Mouse (Mus musculus) ES-E14 (cell line): ENCODE measurements at regions not wholly inside any gene's neighbourhood (a gene's known extent, or its start where the extent isn't known, plus 50 kb on each side); places are given as distances from the start of the nearest gene placed in this dataset.

Experiments
- DNase-seq: peaks from one replicate; pipeline ENCODE4 v3.0.0-alpha.2; 2013; ENCODE audit warnings: low read depth, low spot score
- H3K27ac ChIP-seq: 2 replicates; pipeline ENCODE4 v1.5.1; 2012; ENCODE audit warnings: low read depth, mild to moderate bottlenecking, low read length, moderate library complexity, mixed read lengths; ENCODE audit not compliant: poor library complexity, insufficient read depth, severe bottlenecking
- H3K36me3 ChIP-seq: 2 replicates; pipeline ENCODE4 v1.6.1; 2012; ENCODE audit warnings: mild to moderate bottlenecking, low read length, moderate library complexity, mixed read lengths; ENCODE audit not compliant: control insufficient read depth, poor library complexity, insufficient read depth, severe bottlenecking
- H3K4me1 ChIP-seq, 2 experiments: fragments of 150-350 bp in 1 of 2; sonication (generic) in 1 of 2; 2 replicates each; pipeline ENCODE4 v1.6.1; 2012; ENCODE audit warnings: low read length in 2 of 2, mild to moderate bottlenecking in 1 of 2, mixed read lengths in 1 of 2; ENCODE audit not compliant: control insufficient read depth in 2 of 2, insufficient read depth in 2 of 2, poor library complexity in 1 of 2
- H3K4me3 ChIP-seq, 2 experiments: fragments of 150-350 bp in 1 of 2; sonication (generic) in 1 of 2; 2 replicates each; pipeline ENCODE4 v1.5.1; 2012; ENCODE audit warnings: low read length in 2 of 2, low read depth in 1 of 2, mild to moderate bottlenecking in 1 of 2, mixed read lengths in 1 of 2; ENCODE audit not compliant: insufficient read depth in 1 of 2, poor library complexity in 1 of 2, severe bottlenecking in 1 of 2
- H3K9ac ChIP-seq: 2 replicates; pipeline ENCODE4 v1.6.1; 2012; ENCODE audit warnings: low read depth, mild to moderate bottlenecking, low read length, mixed read lengths; ENCODE audit not compliant: poor library complexity, insufficient read depth, severe bottlenecking
- H3K9me3 ChIP-seq: fragments of 150-350 bp; sonication (generic); 2 replicates; pipeline ENCODE4 v1.6.1; 2012; ENCODE audit warnings: low read depth, mild to moderate bottlenecking, low read length; ENCODE audit not compliant: control insufficient read depth, insufficient read depth
- CHD2 ChIP-seq: IDR thresholded peaks from 2 replicates; pipeline ENCODE4 v1.6.1; 2014; ENCODE audit warnings: mild to moderate bottlenecking, low read depth, low read length, inconsistent platforms
- HCFC1 ChIP-seq: IDR thresholded peaks from 2 replicates; pipeline ENCODE4 v1.6.1; 2012; ENCODE audit warnings: low read length, inconsistent platforms, borderline replicate concordance; ENCODE audit not compliant: insufficient read depth
- MAFK ChIP-seq: IDR thresholded peaks from 2 replicates; pipeline ENCODE4 v1.6.1; 2014; ENCODE audit warnings: mild to moderate bottlenecking, low read depth, low read length, inconsistent platforms; ENCODE audit not compliant: insufficient read depth
- ZC3H11A ChIP-seq: IDR thresholded peaks from 2 replicates; pipeline ENCODE4 v1.6.1; 2012; ENCODE audit warnings: low read depth, mild to moderate bottlenecking, inconsistent platforms, low read length, borderline replicate concordance
- ZNF384 ChIP-seq: IDR thresholded peaks from 2 replicates; pipeline ENCODE4 v1.6.1; 2012; ENCODE audit warnings: low read depth, low read length, inconsistent platforms
- in situ Hi-C, 2 experiments: fragments of 600-800 bp; cut with MboI; formaldehyde crosslinking; loops; one replicate each; pipeline ENCODE4 v1.15.1; 2025; ENCODE audit warnings: low sequenced_read_pairs in 2 of 2, inconsistent platforms in 1 of 2; ENCODE audit not compliant: unreplicated experiment in 2 of 2

DNA sequence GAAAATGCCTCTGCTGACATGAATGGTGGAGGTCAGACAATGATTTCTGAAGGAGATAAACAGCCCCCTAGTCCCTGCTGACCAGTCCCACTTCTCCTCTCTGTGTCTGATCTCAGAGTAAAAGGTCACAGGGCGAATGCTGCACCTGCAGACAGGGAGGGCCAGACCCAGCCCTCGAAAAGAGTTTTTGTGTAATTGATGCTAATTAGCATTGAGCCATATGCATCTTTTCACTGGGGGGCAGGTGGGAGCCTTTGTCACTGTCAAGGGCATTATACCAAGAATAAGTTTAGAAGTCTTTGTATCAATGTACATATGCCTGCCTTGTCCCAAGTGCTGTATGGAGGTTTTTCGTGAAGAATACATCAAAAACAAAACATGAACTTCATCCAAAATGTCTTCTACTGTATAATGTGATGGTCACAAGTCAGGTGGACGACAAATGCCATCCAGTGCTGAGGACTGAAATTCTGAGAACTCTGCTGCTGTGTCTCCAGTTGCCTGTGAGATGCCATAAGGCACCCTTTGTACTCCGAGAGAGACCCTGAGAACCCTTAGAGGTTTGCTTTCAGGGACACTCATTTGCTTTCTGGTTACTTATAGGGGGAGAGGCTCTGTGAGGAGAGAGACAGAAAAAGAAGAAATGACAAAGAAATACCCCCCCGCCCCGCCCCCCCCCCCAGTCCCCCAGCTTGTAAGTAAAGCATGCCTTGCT is 528.5 kb upstream of the Marcks start:
- H3K36me3 ChIP-seq = no peaks in the 10 kb centered on the region
- DNase-seq = no peak
- peaks cover 2 to 5% of the 10 kb centered on the region in 2 experiments; a peak in 1 of 4 replicates for H3K4me1 ChIP-seq
- no peak overlapping the region for H3K4me3 ChIP-seq
- no peak for TF ChIP-seq CHD2
- TF ChIP-seq ZC3H11A = no peak
- no peak for TF ChIP-seq HCFC1
- no peak for TF ChIP-seq MAFK
- TF ChIP-seq ZNF384 = no peak
- H3K9ac ChIP-seq = no peak overlapping the region
- H3K27ac ChIP-seq = no peak overlapping the region
- in situ Hi-C loops = no loop called here
- H3K9me3 ChIP-seq = no peaks in the 10 kb centered on the region

DNA sequence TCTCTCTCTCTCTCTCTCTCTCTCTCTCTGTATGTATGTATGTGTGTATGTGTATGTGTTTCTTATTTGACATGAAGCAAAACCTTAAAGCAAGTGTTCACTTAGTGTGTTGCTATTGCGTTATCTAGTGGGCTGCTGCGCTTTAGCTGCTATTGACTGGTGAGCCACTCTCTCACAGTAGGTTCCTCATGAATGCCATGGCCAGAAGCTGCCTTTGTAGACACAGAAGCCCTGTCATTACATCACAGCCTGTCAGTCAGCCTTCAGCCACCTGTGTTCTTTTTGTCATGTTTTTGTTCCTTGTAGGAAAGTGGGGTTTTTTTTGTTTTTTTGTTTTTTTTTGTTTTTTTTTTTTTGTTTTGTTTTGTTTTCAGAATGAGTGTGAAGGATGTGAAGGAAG is 527.8 kb upstream of the Marcks start:
- TF ChIP-seq CHD2 = no peak
- no peak for TF ChIP-seq HCFC1
- TF ChIP-seq MAFK = no peak
- TF ChIP-seq ZC3H11A = no peak
- no peak for TF ChIP-seq ZNF384
- no peak overlapping the region for H3K27ac ChIP-seq
- no peaks in the 10 kb centered on the region for H3K36me3 ChIP-seq
- H3K4me3 ChIP-seq = no peak overlapping the region
- DNase-seq = no peak
- no peaks in the 10 kb centered on the region for H3K9me3 ChIP-seq
- no peak overlapping the region for H3K9ac ChIP-seq
- in situ Hi-C loops = no loop called here
- peaks cover 2 to 5% of the 10 kb centered on the region in 2 experiments; a peak in 1 of 4 replicates for H3K4me1 ChIP-seq

DNA sequence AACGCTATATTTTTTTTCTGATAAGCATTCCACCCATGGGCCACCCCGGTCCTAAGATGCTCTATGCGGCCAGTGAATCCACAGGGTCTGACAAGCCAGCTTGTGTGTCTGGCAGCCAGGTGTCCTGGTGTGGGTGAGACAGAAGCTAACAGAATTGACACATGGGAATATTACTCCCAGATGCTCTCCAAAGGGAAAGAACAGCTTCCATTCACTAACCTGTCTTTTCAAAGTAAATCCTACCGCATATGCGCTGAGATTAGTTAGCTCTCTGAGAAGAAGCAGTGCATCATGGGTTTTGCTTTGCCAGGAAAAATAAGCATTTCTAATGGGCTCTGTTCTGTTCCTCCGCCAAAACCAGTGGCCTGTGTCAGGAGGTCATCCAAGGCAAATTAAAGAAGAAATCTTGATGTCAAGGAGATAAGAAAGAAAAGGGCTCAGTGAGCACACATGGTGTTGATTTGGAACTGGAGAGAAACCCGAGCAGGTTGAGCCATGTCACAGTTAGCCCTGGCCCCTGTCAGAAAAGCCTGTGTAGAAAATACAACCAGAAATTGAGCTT is 498.4 kb upstream of the Marcks start:
- in situ Hi-C loops = no loop called here
- Histone ChIP-seq H3K9me3 (no peaks in the 10 kb centered on the region), H3K36me3 (no peaks in the 10 kb centered on the region), H3K4me1 (no peaks in the 10 kb centered on the region), H3K9ac (no peak overlapping the region), H3K27ac (no peak overlapping the region), H3K4me3 (no peak overlapping the region)
- no peak for DNase-seq
- no peak for TF ChIP-seq CHD2
- TF ChIP-seq ZNF384 = no peak
- no peak for TF ChIP-seq HCFC1
- TF ChIP-seq ZC3H11A = no peak
- no peak for TF ChIP-seq MAFK

DNA sequence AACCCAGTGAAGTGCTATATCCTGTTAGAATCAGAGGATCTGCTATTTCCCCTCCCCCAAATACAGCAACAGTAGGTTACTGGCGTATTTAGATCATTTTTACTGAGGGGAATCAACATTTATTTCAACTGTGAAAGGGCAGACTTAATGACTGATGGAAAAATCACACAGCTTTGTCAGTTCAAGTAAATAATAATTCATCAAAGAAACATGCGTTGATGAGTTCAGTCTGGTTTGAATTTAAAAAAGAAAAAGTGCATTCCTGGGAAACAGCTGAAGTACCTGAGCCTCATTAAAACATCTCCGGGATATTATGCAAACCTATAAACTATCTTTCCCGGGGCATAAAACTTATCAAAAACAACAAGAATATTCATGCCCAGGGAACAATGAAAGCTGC is 497.7 kb upstream of the Marcks start:
- no peak overlapping the region for H3K9ac ChIP-seq
- in situ Hi-C loops = no loop called here
- no peak overlapping the region for H3K27ac ChIP-seq
- H3K36me3 ChIP-seq = no peaks in the 10 kb centered on the region
- no peaks in the 10 kb centered on the region for H3K4me1 ChIP-seq
- TF ChIP-seq HCFC1 (no peak), ZC3H11A (no peak), MAFK (no peak), ZNF384 (no peak), CHD2 (no peak)
- DNase-seq = no peak
- H3K4me3 ChIP-seq = no peak overlapping the region
- H3K9me3 ChIP-seq = no peaks in the 10 kb centered on the region
